Mouse (Mus musculus): ENCODE results near the gene Gm21988. TPM values are rescaled to one million over a fixed set of nuclear protein-coding genes. Genes with fewer than 3 reads are reported as not detected.

Gene Gm21988
- polyA plus RNA-seq, 1 experiment from 2014 or later: 14.6 TPM

DNA sequence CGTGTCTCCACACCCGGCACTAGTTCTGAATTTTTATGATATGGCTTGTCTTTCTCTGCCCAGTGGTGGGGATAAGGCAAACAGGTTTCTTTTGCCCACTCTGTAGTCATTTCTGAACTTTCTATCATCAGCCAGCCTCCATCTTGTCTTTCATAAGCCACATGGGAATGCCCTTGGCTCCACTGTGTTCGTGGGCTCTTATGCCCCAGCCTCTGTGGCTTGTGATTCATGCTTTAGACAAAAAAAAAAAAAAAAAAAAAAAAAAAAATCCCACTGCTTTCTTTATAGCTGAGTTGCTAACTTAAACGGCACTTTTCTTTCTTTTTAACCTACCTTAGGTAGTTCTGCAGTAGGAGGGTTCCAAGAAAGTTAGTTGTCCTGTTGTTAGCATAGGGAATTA, 47.5 kb downstream of the Gm21988 start:
- Histone ChIP-seq H3K9ac (no peak overlapping the region), H3K9me3 (replicated peaks) (no peaks in the 10 kb centered on the region), H3K36me3 (no peaks in the 10 kb centered on the region), H3K4me3 (no peak overlapping the region), H3K27ac (no peak overlapping the region), H3K27me3 (no peaks in the 10 kb centered on the region), H3K4me2 (replicated peaks) (no peak overlapping the region), H3K4me1 (no peaks in the 10 kb centered on the region; the same call in 1 of the 2 replicates)
- WGBS: 85% methylated on average over 4 of the region's 4 CpGs
- no peak for ATAC-seq (ENCODE audit: low FRiP score)

- H3K4me1 ChIP-seq: no peaks in the 10 kb centered on the region; the same call in 1 of the 2 replicates
- no peak overlapping the region for H3K4me3 ChIP-seq
- H3K4me2 ChIP-seq (replicated peaks): no peak overlapping the region
- H3K9ac ChIP-seq: no peak overlapping the region
- no peaks in the 10 kb centered on the region for H3K27me3 ChIP-seq
- no peak for ATAC-seq (ENCODE audit: low FRiP score)
- H3K36me3 ChIP-seq: no peaks in the 10 kb centered on the region
- no peak overlapping the region for H3K27ac ChIP-seq
- WGBS: 81% methylated on average over 6 of the region's 6 CpGs
- no peaks in the 10 kb centered on the region for H3K9me3 ChIP-seq (replicated peaks)
These were observed 48.4 kb downstream of the Gm21988 start for GRCm38 (mm10) chr11:70191188-70191587.

DNA sequence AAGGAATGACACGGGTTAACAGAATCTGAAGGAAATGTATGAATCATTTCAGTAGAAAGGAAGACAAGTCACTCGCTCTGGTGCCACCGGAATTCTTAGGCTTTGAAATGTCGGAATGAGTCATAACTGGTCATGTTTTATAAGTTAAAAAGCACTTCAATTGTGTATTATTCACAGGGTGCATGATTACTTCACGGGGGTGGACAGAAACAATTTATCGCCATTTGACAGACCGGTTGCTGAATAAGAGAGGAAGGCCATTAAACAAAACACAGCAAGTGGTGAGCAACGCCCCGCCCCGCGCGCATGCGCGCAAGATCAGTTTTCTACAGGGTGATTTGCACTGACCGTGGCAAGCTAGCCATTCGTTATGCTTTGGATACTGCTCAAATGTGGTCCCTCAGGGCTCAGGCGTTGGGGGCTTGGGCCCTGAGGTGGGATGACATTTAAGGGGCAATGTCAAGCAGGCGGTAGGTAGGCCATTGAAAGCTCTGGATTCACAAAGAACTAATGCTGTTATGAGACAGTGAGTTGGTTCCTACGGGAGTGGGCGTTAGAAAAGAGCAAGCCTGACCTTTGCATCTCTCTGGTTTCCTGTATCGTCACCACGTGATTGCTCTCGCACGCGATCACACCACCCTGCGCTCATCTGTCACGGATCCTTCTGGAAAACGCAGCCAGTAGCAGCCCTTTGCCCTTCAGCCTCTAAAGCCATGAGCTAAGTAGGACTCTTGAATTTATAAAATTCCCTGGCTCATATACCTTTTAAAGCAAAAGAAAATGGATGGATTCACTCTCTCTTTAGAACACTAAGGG, 50.1 kb downstream of the Gm21988 start:
- no peak overlapping the region for H3K4me2 ChIP-seq (replicated peaks)
- no peaks in the 10 kb centered on the region for H3K27me3 ChIP-seq
- no peaks in the 10 kb centered on the region for H3K9me3 ChIP-seq (replicated peaks)
- no peaks in the 10 kb centered on the region; the same call in 1 of the 2 replicates for H3K4me1 ChIP-seq
- H3K4me3 ChIP-seq: no peak overlapping the region
- 80% methylated on average over 28 of the region's 28 CpGs for WGBS
- no peak overlapping the region for H3K9ac ChIP-seq
- H3K27ac ChIP-seq: no peak overlapping the region
- no peak for ATAC-seq (ENCODE audit: low FRiP score)
- no peaks in the 10 kb centered on the region for H3K36me3 ChIP-seq

MicroRNAs within 50 kb of the gene (microRNA counts, 519-probe panel; counts per million panel counts)
- 470 counts per million, percentile 58 among the panel's probes with 10 or more counts for microRNA mmu-miR-195
- 470 counts per million, percentile 58 among the panel's probes with 10 or more counts for microRNA mmu-miR-497

Small RNAs within 50 kb of the gene (microRNA-seq; reads per million reads assigned to microRNA genes)
- gene Mir195a: 387 reads per million, percentile 63 among the genes with 10 or more reads in this experiment
- gene Mir497: not detected
- not detected for gene Mir497b

Other genes starting within 250 kb of the Gm21988 start
- 598 and 607 TPM in 2 replicates for gene Gabarap, start 248.7 kb downstream of the Gm21988 start, polyA plus RNA-seq (2016; fragmentation: Nextera tagmentation; extraction: Ambion mirVana)
- 87.8 and 96.2 TPM in 2 replicates for gene Phf23, start 244.1 kb downstream of the Gm21988 start, polyA plus RNA-seq (2016; fragmentation: Nextera tagmentation; extraction: Ambion mirVana)
- gene Dvl2, start 239.2 kb downstream of the Gm21988 start, polyA plus RNA-seq (2016; fragmentation: Nextera tagmentation; extraction: Ambion mirVana): 45.9 and 46.4 TPM in 2 replicates
- gene Acadvl, start 224.4 kb downstream of the Gm21988 start, polyA plus RNA-seq (2016; fragmentation: Nextera tagmentation; extraction: Ambion mirVana): 59.8 and 61.9 TPM in 2 replicates
- 23.0 and 28.5 TPM in 2 replicates for gene Dlg4, start 222.9 kb downstream of the Gm21988 start, polyA plus RNA-seq (2016; fragmentation: Nextera tagmentation; extraction: Ambion mirVana)
- 0.56 and 0.89 TPM in 2 replicates for gene Asgr1, start 185.7 kb downstream of the Gm21988 start, polyA plus RNA-seq (2016; fragmentation: Nextera tagmentation; extraction: Ambion mirVana)
- not detected in 2 replicates for gene Asgr2, start 147.2 kb downstream of the Gm21988 start, polyA plus RNA-seq (2016; fragmentation: Nextera tagmentation; extraction: Ambion mirVana)
- gene Mgl2, start 109.5 kb downstream of the Gm21988 start, polyA plus RNA-seq (2016; fragmentation: Nextera tagmentation; extraction: Ambion mirVana): 0.50 and 0.77 TPM in 2 replicates
- 0.71 and 2.6 TPM in 2 replicates for gene Clec10a, start 83.6 kb downstream of the Gm21988 start, polyA plus RNA-seq (2016; fragmentation: Nextera tagmentation; extraction: Ambion mirVana)
- 2.4 and 2.6 TPM in 2 replicates for gene Slc16a11, start 27.1 kb downstream of the Gm21988 start, polyA plus RNA-seq (2016; fragmentation: Nextera tagmentation; extraction: Ambion mirVana)
- 16.4 and 20.8 TPM in 2 replicates for gene Slc16a13, start 18.8 kb downstream of the Gm21988 start, polyA plus RNA-seq (2016; fragmentation: Nextera tagmentation; extraction: Ambion mirVana)
- 5.4 and 8.3 TPM in 2 replicates for gene Bcl6b, start 10.0 kb downstream of the Gm21988 start, polyA plus RNA-seq (2016; fragmentation: Nextera tagmentation; extraction: Ambion mirVana)
- 197 and 210 TPM in 2 replicates for gene 0610010K14Rik, start 1.9 kb downstream of the Gm21988 start, polyA plus RNA-seq (2016; fragmentation: Nextera tagmentation; extraction: Ambion mirVana)
- gene Rnasek, start within 50 bp of the Gm21988 start, polyA plus RNA-seq (2016; fragmentation: Nextera tagmentation; extraction: Ambion mirVana): 195 and 200 TPM in 2 replicates
- 2.2 and 3.3 TPM in 2 replicates for gene Alox12, start 15.5 kb upstream of the Gm21988 start, polyA plus RNA-seq (2016; fragmentation: Nextera tagmentation; extraction: Ambion mirVana)
- gene Alox12e, start 82.8 kb upstream of the Gm21988 start, polyA plus RNA-seq (2016; fragmentation: Nextera tagmentation; extraction: Ambion mirVana): not detected in 2 replicates
- 0.09 TPM in 1 of 2 replicates, not detected in the other for gene Alox15, start 112.2 kb upstream of the Gm21988 start, polyA plus RNA-seq (2016; fragmentation: Nextera tagmentation; extraction: Ambion mirVana)
- gene Pelp1, start 170.2 kb upstream of the Gm21988 start, polyA plus RNA-seq (2016; fragmentation: Nextera tagmentation; extraction: Ambion mirVana): 40.2 and 40.4 TPM in 2 replicates
- 36.5 and 36.8 TPM in 2 replicates for gene Arrb2, start 192.8 kb upstream of the Gm21988 start, polyA plus RNA-seq (2016; fragmentation: Nextera tagmentation; extraction: Ambion mirVana)
- 32.7 and 36.1 TPM in 2 replicates for gene Med11, start 212.1 kb upstream of the Gm21988 start, polyA plus RNA-seq (2016; fragmentation: Nextera tagmentation; extraction: Ambion mirVana)
- 0.60 and 1.1 TPM in 2 replicates for gene Zmynd15, start 219.6 kb upstream of the Gm21988 start, polyA plus RNA-seq (2016; fragmentation: Nextera tagmentation; extraction: Ambion mirVana)
- 2.0 and 2.1 TPM in 2 replicates for gene Cxcl16, start 220.2 kb upstream of the Gm21988 start, polyA plus RNA-seq (2016; fragmentation: Nextera tagmentation; extraction: Ambion mirVana)